Mouse (Mus musculus) adrenal gland, adult 2 months (tissue): Measurements from ENCODE around the gene Nfs1. TPM values are rescaled to one million over a fixed set of nuclear protein-coding genes. Genes with fewer than 3 reads are reported as not detected.
A peak's percentile ranks its signal among the peaks of the same experiment; 100 is the strongest.

ENCODE experiments used
- DNase-seq: peaks from one replicate; pipeline ENCODE4 v3.0.0; 2021
- long read RNA-seq: library from polyadenylated mRNA; stranded (forward); transcript quantifications from one replicate; pipeline ENCODE4 v2.0.0, GENCODE M21; 2021
- polyA plus RNA-seq: library from polyadenylated mRNA; depleted of rRNA; stranded (reverse); fragments of >200 nt; gene quantifications from 2 replicates; pipeline ENCODE4 v1.2.3, GENCODE M21; 2012; rRNA removed
- total RNA-seq, 2 experiments: library from RNA; stranded (reverse); gene quantifications; 2 replicates each; pipeline ENCODE4 v1.2.3; 2021

The Nfs1 gene
- total RNA-seq (10 to 100 TPM; 76.7 to 90.3 TPM), polyA plus RNA-seq (123 and 134 TPM in 2 replicates)
- long read RNA-seq, transcript Nfs1-201 (13 exons, 2,051 nt) = major isoform, 100 of 115 reads
- long read RNA-seq, partial matches to known transcripts = 5 of 115 reads
- long read RNA-seq, other reads (novel, unspliced or antisense) = 8 of 115 reads

DNA sequence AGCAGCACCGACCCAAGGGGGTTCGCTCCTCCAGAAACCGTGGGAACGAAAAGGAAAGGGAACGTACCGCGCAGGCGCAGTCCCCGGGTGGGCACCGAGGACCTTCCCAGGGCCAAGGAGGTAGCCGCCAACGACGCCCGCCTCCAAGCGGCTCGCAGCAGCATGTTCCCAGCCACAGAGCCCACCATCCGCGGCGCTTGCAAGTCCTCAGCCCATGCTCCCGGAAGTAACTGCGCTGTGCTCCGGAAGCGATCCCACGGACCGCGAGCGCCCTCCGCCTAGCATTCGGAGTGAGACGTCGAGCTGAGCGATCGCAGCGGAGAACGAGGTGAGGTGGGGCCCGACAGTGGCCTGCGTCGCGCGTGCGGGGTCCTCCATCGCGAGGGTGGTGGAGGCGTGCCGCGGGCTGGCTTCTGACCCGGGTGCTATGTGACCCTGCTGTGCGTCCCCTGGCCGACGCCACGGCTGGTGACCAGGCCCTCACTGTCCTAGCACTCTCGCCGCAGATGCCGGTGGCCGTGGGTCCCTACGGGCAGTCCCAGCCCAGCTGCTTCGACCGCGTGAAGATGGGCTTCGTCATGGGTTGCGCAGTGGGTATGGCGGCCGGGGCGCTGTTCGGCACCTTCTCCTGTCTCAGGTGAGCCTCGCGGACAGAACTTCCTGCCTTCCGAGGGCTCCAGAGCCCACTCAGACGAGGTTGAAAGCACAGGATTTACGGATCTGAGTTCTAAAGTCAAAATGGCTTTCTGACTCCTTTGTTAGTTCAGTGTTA is at the start of gene Nfs1, which contains the start of gene Romo1:
Gene Nfs1, minus strand, starts transcription at position 234 of the 772 bp plus-strand sequence.
Gene Romo1, plus strand, starts transcription at position 87 of the 772 bp plus-strand sequence.
- DNase-seq = peak; percentile 94

DNA sequence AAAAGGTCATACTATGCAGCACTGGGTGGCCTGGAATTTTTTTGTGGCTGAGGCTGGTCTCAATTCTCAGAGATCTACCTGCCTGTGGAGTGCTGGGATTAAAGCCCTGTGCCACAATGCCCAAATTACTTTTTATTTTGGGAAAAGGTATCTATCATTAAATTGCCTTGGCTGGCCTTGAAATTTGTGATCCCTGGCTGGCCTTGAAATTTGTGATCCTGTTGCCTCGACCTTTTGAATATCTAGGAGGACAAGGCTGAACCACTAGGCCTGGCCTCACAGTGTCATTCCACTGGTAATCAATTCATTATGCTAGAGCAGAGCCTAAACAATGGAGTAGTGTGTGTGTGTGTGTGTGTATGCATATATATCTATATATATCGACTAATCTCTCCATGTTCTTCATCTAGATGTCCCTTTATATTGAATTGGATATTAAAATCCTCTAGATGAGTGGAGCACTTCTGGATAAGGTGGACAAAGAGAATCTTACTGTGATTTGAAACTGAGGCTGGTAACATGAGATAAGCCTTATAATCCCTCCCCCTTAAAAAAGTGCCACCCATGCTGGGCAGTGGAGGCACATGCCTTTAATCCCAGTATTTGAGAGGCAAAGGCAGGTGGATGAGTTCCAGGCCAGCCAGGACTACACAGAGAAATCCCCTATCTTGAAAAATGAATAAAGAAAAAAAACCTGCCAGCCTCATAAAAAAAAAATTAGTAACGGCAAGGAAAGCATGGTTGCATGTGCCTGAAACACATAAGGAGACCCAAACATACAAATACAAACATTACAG is 49.3 kb upstream of the Nfs1 start:
- peak; percentile 54 for DNase-seq

DNA sequence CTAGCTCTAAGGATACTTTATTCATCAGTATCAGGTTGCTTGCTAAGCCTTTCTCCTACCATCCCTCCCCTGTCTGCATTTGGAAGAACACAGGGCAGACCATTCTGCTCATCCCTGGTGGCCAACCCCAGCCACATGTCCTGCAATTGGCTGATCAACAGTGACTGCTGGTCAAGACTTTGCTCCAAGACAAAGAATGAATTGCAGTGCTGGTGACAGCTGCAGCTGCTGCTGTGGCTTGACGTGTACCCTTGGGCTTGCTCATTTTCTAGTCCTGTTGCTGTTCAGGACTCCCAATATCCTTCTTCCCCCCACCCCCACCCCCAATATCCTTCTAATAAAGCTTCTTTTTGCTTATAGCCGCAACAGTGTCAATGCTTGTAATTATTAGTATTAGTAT is 48.1 kb upstream of the Nfs1 start:
- no peak for DNase-seq

DNA sequence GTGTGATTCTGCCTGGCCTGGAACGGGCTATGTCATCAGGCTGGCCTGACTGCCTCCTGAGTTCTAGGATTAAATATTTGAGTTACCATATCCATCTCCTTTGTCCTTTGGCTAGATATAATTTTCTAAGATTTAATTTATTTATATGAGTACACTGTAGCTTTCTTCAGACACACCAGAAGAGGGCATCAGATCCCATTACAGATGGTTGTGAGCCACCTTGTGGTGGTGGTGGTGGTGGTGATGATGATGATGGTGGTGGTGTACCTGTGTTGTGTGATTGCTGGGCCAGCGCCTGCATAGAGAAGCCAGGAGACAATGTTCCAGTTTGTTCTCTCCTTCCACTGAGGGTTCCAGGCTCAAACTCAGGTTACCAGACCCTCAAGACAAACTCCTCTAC is 47.6 kb upstream of the Nfs1 start:
- no peak for DNase-seq

DNA sequence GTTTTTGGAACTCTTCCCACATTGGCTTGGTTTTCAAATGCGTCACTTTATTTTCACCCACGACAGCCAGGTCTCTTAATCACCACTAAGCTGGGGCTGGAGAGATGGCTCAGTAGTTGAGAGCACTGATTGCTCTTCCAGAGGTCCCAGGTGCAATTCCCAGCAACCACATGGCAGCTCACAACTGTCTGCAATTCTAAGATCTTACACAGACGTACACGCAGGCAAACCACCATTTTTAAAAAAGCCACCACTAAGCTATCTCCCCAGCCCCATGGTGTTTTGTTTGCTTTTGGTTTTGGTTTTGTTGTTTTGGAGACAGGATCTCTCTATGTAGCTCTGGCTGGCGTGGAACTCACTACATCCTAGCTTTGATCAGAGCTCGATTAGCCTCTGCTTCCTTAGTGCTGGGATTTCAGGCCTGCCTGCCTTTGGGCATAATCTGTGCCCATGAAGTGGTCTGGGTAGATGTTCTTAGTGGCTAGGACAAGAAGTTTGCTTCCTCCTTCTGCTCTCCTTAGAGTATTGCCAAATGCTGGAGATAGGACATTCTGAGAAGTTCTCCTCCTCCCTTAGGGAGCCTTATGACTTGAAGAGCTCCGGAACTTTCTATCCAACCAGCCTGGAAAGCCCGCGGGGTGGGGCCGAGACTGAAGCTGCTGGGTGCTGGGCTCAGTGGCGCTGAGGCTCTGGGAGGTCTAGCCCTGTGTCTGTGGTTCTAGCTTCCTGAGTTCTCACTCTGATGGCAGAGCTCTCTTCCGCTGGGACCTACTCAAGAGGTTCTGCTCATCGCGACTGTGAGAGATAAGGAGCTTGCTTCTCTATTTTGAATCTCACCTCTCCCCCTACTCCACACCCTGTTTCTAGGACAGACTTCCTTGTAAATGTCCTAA is 46.3 kb upstream of the Nfs1 start:
- peak; percentile 43 for DNase-seq

DNA sequence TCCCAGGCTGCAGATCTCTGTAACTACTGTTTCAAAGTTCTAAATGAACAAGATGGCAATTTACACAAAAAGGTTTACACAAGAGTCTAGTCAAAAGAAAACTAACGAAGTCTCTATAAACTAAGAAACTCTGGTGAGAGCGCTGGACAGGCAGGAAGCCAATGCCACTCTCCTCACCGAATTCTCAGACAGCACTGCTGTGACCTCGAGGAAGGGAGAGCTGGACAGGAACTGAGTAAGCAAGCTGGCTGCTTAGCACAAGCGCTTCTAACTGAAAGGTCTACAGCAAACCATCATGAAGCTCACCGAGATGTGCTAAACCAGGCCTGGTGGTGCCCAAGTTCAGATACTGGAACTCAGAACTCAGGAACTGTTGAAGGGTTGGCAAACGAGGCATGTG is 45.3 kb upstream of the Nfs1 start:
- DNase-seq = peak; percentile 76

DNA sequence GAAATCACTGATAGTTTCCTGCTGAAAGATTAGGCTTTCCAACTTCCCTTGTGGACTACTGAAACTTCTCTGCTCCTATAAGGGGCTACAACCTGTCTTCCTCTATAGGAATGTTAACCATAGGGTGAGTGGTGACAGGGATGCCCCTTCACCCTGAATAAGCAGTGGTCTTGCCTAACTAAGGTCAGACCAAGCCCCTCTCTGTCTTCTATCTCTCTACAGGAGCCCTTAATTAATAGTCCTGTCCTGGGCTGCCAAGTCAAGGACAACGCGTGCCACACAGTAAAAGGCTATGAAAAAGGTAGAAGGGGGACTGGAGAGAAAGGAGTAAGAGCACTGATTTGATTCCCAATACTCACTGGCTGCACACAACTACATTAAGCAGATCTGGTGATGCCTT is 37.6 kb upstream of the Nfs1 start:
- DNase-seq = no peak

DNA sequence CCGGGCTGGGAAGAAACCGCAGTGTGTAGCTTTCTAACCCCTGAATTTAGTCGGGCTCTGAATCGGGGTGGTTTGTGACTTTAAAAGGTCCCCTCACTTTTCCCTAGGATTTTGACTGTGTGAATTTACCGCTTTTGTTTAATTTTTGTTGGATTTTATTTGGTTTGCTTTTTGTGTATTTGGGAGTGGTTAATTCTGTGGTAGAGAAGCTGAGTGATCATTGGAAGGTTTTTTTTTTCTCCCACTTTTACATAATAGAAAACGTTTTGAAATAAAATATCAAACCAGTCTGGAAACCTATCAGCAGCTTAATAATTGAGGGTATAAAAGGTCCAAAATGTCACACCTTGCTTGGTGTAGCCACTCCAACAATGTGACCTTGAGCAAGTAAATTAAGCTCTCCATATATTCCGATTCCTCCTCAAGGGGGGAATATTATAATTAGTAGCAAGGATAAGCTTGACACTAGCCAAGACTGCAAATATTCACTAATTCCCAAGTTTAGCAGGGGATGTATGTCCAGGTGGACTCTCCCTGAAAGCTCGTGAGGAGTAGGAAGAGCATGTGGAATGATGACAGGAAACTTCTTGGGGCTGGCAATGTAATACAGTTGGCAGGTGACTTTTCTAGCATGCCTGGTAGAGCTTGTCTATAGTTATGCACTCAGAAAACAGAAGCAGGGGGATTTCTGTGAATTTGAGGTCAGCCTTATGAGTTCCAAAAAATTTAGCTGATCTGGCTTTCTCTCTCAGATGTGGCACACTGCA is 37.0 kb upstream of the Nfs1 start:
- no peak for DNase-seq

DNA sequence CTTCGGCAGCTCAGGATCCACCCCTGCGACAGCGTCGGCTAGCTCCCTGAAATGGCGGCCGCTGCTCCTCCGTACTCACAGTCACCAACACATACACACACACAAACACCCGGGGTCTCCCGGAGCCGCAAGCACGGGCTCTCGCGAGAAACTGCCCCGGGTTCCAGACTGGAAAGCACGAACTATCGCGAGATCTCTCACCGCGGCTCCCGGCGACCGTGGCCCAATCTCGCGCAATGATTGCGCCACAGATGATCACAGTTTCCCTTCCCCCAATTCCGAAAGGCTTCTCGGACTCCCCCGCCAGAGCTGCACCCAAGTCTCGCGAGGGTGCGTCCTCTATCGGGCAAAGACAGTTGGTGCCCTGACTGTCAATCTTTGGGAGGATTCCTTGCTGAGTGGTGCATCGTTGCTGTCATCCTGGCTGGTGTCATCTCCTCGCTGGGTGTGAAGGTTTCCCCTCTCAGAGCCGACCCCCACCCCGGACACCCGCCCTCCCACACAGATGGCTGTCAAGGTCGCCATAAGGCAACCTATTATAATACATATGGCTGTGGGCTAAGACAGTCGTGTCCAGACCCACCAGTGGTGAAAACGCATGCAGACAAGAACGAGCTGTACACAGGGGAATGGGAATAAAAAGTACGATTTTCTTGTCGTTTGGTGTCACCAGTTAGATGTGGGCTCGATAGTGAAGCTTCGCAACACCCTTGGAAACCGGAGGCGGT is 36.3 kb upstream of the Nfs1 start, which contains the start of gene Rbm39:
Gene Rbm39, minus strand, starts transcription at position 145 of the 728 bp plus-strand sequence.
- peak; percentile 99 for DNase-seq

DNA sequence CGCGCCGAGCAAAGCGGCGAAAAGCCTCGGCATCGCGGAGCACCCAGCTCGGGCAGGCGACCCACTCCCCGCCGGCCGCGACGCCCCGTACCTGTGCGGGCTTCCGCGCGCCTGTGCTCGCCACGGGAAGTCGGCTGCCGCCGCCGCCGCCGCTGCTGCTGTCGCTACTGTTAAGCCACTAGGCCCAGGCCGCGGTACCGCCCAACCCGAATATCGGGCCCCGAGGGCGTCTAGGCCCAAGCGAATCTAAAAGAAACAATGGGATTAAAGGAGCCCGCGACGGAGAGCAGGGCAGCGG is 35.8 kb upstream of the Nfs1 start:
- no peak for DNase-seq

DNA sequence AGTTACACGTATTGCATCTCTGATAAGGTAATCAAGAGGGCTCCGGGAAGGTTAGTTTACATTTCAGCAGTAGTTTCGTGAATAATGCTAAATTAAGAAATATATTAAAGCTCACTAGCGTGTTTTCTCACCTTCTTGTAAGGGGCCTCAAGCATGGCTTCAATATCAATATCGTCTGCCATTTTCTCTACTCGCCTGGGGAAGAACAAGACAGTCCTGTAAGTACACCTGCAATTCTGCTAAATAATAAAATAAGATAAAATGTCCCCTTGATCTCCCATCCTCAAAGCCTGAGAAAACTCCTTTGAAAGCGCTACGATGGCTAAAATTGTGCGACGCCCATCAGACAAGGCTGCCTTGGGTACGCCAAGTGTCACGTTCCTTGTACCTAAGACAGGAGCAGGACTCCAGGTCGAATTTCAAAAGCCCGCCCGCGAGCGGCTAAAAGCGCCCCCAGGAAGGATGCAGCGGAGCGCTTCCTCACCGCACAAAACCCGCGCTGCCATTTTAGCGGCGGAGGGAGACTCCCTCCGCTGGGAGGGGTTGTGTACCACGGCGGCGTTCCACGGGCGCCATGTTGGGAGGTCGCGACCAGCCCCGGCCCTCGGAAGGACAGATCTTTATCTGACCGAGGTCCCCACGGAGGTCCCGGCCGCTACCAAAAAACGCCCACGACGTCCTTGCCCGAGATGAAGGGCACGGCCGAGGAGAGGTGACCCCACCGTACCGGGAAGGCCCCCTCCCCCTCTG is 35.2 kb upstream of the Nfs1 start:
- peak; percentile 88 for DNase-seq

DNA sequence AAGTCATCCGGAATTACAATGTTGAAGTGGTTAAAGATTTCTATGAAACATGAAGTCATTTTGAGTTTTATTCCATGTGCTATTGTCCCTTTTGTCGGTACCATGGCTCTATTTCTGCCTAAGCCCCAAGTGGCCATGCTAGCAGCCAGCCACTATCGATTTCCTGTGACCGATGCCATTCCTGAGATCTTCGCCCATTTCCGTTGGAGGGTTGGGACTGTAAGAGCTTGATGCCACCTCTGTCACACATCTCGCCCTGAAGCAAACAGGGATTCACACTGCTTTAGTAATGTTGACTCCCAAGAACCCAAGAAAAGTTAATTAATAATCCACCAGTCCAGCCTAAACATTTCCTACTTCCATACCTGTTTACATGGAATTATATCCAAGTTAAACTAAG is 33.7 kb upstream of the Nfs1 start:
- DNase-seq = no peak

DNA sequence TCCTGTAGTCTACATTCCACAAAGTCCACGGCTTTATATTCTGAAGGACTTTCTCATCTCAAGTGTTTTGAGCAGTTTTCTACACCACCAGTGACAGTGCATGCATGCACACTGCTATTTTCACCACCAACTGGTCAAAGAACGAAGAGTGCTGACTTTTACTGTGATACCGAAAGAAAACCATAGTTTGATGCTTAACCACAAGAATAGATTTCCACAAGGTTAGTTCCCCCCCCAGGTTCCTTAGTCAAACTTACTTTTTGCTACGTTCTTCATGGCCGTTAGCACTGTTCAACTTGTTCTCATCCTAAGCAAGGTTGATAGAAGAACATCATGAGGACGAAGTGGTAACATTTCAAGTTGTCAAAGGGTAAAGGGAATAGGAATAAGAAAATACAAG is 33.1 kb upstream of the Nfs1 start:
- DNase-seq = no peak

DNA sequence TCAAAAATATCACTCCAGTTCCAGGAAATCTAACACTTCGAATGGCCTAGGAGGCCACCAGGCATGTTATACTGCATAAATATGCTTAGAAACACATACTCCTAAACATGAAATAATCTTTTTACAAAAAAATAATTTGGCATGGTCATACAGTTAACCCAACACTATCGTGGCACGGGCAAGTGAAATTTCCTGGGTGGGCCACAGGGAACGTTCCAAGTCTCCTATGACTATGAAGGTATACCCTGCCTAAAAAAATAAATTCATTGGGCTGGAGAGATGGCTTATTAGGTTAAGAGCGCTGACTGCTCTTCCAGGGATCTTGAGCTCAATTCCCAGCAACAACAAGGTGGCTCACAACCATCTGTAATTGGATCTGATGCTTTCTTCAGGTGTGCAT is 22.6 kb upstream of the Nfs1 start:
- DNase-seq = no peak

DNA sequence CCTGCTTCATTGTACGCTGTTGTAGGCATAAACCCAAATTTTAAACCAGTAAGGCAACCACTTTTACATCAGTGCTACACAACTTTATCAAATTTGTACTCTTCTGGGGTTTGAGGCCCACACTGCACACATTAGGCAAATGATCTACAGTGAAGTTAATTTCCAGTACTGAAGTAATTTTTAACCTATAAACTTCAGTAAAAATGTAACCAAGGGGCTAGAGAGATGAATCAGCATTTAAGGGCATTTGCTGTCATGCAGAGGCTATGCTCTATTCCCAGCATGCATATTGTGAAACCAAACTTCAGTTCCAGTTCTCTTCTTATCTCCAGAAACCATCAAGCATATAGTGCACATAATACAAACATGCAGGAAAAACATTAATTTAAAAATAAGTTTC is 21.5 kb upstream of the Nfs1 start:
- no peak for DNase-seq

DNA sequence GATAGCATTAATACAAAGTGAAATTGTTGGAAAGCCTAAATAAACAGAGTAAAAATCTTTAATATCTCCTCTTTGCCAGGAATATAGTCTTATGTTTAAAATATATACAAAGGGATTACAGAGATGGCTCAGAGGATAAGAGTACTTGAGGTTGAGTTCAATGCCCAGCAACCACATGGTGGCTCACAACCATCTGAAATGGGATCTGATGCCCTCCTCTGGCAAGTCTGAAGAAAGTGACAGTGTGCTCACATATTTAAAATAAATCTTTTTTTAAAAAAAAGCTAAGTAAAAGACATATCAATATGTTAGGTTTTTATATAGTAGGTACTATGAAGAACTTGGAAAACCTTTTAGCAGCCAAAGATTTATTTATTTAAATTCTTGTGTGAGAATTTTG is 7.6 kb upstream of the Nfs1 start:
- DNase-seq = no peak

DNA sequence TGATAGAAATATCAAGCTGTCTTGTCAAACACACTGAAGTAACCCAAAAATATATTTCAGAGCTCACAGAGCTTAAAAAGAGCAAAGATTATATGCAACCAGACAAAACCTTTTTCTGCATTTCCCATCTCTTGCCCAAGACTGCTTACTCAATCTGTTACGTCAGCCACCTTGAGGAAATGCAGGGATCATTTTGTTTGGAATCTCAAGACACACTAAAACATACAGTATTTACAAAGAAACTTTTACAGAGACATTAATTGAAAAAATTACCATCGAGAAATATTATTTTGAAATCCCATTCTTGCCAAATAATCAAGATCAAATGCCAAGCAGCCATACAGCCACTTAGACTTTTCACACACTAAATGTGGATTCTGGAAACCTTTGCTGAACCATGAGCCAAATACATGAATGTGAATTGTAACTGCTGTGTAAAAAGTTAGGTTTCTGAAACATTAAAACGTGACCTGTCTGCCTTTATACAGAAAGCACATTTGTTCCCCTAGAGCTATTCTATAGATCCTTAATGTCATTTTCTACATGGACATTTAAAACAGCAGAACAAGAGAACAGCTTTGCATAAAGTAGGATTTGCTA is 3.4 kb upstream of the Nfs1 start:
- no peak for DNase-seq

DNA sequence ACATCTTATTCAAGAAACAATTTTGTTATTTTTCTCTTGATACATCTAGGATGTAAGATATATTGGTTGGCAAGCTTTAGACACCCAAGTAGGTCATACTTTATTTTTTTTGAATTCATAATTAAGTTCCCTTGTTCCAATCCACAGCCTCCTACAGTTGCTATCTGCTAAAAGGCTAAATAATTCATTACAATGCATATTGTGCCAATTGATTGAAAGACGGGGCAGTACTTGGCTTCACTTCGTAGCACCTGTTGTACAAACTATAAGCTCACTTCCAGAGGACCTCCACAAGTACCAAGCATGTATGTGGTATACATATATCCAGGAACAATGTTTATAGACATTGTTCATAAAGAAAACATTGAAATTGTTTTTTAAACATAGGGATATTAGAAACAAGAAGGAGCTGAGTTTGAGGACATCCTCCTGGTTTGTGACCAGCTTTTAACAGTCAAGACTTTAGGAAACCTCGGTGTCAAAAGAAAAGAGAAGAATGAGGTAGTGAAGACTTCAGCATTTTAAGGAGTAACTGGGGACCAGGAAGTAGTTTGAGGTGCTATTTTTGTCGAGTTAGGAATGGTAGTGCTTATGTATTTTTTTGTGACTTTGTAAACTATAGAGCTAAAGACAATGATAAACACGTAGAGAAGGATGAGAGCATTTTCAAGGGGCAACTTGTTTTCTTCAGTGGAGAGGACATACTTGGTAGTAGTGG is 2.4 kb upstream of the Nfs1 start:
- no peak for DNase-seq
